Mouse (Mus musculus) lung, adult 2 months (tissue): Measurements from ENCODE around the gene Hbb-bs. TPM values are rescaled to one million over a fixed set of nuclear protein-coding genes. Genes with fewer than 3 reads are reported as not detected.
"Not testable (repeated sequence)": the region's sequence is repeated elsewhere in the genome, so short reads cannot be mapped to it uniquely, and the experiment has no call there.

Source experiments
- DNase-seq: peaks from one replicate; pipeline ENCODE4 v3.0.0; 2022
- H3K4me1 ChIP-seq: fragments of 200-500 bp; 2 replicates; pipeline ENCODE4 v1.6.1; 2011; ENCODE audit warnings: low read length; ENCODE audit not compliant: control insufficient read depth, insufficient read depth
- H3K4me3 ChIP-seq: fragments of 200-500 bp; replicated peaks from 2 replicates; pipeline ENCODE3; 2011; ENCODE audit warnings: low read depth, mild to moderate bottlenecking, control low read depth, low read length; ENCODE audit errors: extremely low read depth
- CTCF ChIP-seq: fragments of 200-500 bp; IDR thresholded peaks from 2 replicates; pipeline ENCODE4 v1.5.1; 2011; ENCODE audit warnings: mild to moderate bottlenecking, low read length, control low read depth; ENCODE audit not compliant: insufficient read depth
- POLR2A ChIP-seq: fragments of 200-500 bp; IDR thresholded peaks from 2 replicates; pipeline ENCODE4 v1.6.1; 2011; ENCODE audit warnings: low read depth, mild to moderate bottlenecking, control low read depth, low read length, borderline replicate concordance; ENCODE audit errors: extremely low read depth
- WGBS: fragments of 180-500 bp; shearing (Covaris S2); methylation state at CpG from one replicate; pipeline ENCODE4 v1.1.7; 2018; 5-methylcytosine and 5-hydroxymethylcytosine counted together
- polyA plus RNA-seq: library from polyadenylated mRNA; depleted of rRNA; stranded (reverse); fragments of >200 nt; gene quantifications from 2 replicates; pipeline ENCODE4 v1.2.3, GENCODE M21; 2012; rRNA removed

The Hbb-bs gene
- polyA plus RNA-seq, 1 experiment, result 9,354 TPM

- H3K4me3 ChIP-seq, result no peak within 1 kb of the TSS
- no peak for DNase-seq
- TF ChIP-seq CTCF (no peak), POLR2A (no peak)
- no peaks in the 10 kb centered on the region for H3K4me1 ChIP-seq
- WGBS, result 73% methylated on average over 3 of the region's 3 CpGs
Measured at GRCm38 (mm10) chr7:103779598-103779997, 48.3 kb downstream of the Hbb-bs start, which contains the start of gene Olfr68. Gene Olfr68, minus strand, starts transcription at chr7:103779698.

- DNase-seq, H3K4me1 ChIP-seq, H3K4me3 ChIP-seq: not testable (repeated sequence)
- 75% methylated on average over 4 of the region's 4 CpGs for WGBS
Measured at GRCm38 (mm10) chr7:103777652-103778051, 50.2 kb downstream of the Hbb-bs start.

Other genes starting within 250 kb of the Hbb-bs start
- not detected in 2 replicates for gene Olfr618, start 238.0 kb downstream of the Hbb-bs start, polyA plus RNA-seq
- not detected in 2 replicates for gene Olfr619, start 227.5 kb downstream of the Hbb-bs start, polyA plus RNA-seq
- gene Olfr620, start 215.6 kb downstream of the Hbb-bs start, polyA plus RNA-seq, result not detected in 2 replicates
- not detected in 2 replicates for gene Olfr622, start 185.4 kb downstream of the Hbb-bs start, polyA plus RNA-seq
- not detected in 2 replicates for gene Olfr623, start 164.4 kb downstream of the Hbb-bs start, polyA plus RNA-seq
- gene Olfr624, start 156.9 kb downstream of the Hbb-bs start, polyA plus RNA-seq, result not detected in 2 replicates
- gene Olfr625-ps1, start 145.4 kb downstream of the Hbb-bs start, polyA plus RNA-seq, result not detected in 2 replicates
- not detected in 2 replicates for gene Olfr243, start 113.4 kb downstream of the Hbb-bs start, polyA plus RNA-seq
- not detected in 2 replicates for gene Olfr628, start 97.7 kb downstream of the Hbb-bs start, polyA plus RNA-seq
- not detected in 2 replicates for gene Olfr629, start 83.2 kb downstream of the Hbb-bs start, polyA plus RNA-seq
- not detected in 2 replicates for gene Olfr630, start 70.8 kb downstream of the Hbb-bs start, polyA plus RNA-seq
- gene Olfr69, start 56.5 kb downstream of the Hbb-bs start, polyA plus RNA-seq, result not detected in 2 replicates
- not detected in 2 replicates for gene Olfr68, start 48.4 kb downstream of the Hbb-bs start, polyA plus RNA-seq
- not detected in 2 replicates for gene Olfr67, start 36.3 kb downstream of the Hbb-bs start, polyA plus RNA-seq
- 1,037 and 2,074 TPM in 2 replicates for gene Hbb-bt, start 14.1 kb downstream of the Hbb-bs start, polyA plus RNA-seq
- not detected in 2 replicates for gene Hbb-bh2, start 12.4 kb upstream of the Hbb-bs start, polyA plus RNA-seq
- not detected in 2 replicates for gene Hbb-bh1, start 15.1 kb upstream of the Hbb-bs start, polyA plus RNA-seq
- 0.37 TPM in 1 of 2 replicates, not detected in the other for gene Hbb-y, start 25.1 kb upstream of the Hbb-bs start, polyA plus RNA-seq
- gene Olfr66, start 58.2 kb upstream of the Hbb-bs start, polyA plus RNA-seq, result not detected in 2 replicates
- gene Olfr64, start 66.4 kb upstream of the Hbb-bs start, polyA plus RNA-seq, result not detected in 2 replicates
- gene Olfr65, start 75.4 kb upstream of the Hbb-bs start, polyA plus RNA-seq, result not detected in 2 replicates
- gene Olfr631, start 100.7 kb upstream of the Hbb-bs start, polyA plus RNA-seq, result not detected in 2 replicates
- gene Olfr632, start 106.3 kb upstream of the Hbb-bs start, polyA plus RNA-seq, result not detected in 2 replicates
- not detected in 2 replicates for gene Olfr633, start 116.3 kb upstream of the Hbb-bs start, polyA plus RNA-seq
- gene Olfr635, start 143.1 kb upstream of the Hbb-bs start, polyA plus RNA-seq, result not detected in 2 replicates
- gene Olfr638, start 170.7 kb upstream of the Hbb-bs start, polyA plus RNA-seq, result not detected in 2 replicates
- not detected in 2 replicates for gene Olfr639, start 189.2 kb upstream of the Hbb-bs start, polyA plus RNA-seq
- not detected in 2 replicates for gene Olfr640, start 197.5 kb upstream of the Hbb-bs start, polyA plus RNA-seq
- not detected in 2 replicates for gene Olfr641, start 207.3 kb upstream of the Hbb-bs start, polyA plus RNA-seq
- gene Olfr642, start 224.6 kb upstream of the Hbb-bs start, polyA plus RNA-seq, result not detected in 2 replicates
- gene 4930516K23Rik, start 233.3 kb upstream of the Hbb-bs start, polyA plus RNA-seq, result not detected in 2 replicates
- not detected in 2 replicates for gene Olfr644, start 243.8 kb upstream of the Hbb-bs start, polyA plus RNA-seq